Mouse (Mus musculus) CD4-positive, CD25-positive, alpha-beta regulatory T cell (primary cell): ENCODE measurements around the gene Slc34a1. TPM values are rescaled to one million over a fixed set of nuclear protein-coding genes. Genes with fewer than 3 reads are reported as not detected.

Experiments
- polyA plus RNA-seq: library from polyadenylated mRNA; unstranded; fragments of 100-300 nt; shearing (Covaris generic); gene quantifications from one replicate; pipeline ENCODE4 v1.2.1, GENCODE M21; 2017

Slc34a1 gene
- not detected for polyA plus RNA-seq

DNA sequence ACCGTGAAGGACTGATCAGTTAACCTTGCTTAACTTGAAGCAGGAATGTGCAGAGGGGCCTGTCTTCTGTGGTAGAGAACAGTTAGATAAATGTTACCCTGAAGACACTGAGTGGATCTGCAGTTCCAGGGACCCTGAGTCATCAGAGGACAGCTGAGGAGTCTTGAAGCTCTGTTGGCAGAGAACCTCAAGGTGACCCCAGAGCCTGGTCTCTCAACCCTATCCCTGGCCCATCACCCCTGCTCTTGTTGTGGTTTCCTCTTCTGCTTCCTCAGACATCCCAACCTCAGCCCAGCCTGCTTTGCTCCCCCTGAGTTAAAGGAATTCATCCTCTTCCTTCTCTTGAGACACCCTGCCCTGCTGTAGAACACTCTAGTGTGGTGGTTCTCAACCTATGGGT lies at the start of gene Slc34a1:
Slc34a1 (plus strand) TSS at position 100 of the 400 bp plus-strand sequence.

GRCm38 (mm10) chr13:55362453-55363060 lies 35.4 kb upstream of the Slc34a1 start, which contains the start of gene Lman2:
Gene Lman2 (minus strand): TSS chr13:55362783.

DNA sequence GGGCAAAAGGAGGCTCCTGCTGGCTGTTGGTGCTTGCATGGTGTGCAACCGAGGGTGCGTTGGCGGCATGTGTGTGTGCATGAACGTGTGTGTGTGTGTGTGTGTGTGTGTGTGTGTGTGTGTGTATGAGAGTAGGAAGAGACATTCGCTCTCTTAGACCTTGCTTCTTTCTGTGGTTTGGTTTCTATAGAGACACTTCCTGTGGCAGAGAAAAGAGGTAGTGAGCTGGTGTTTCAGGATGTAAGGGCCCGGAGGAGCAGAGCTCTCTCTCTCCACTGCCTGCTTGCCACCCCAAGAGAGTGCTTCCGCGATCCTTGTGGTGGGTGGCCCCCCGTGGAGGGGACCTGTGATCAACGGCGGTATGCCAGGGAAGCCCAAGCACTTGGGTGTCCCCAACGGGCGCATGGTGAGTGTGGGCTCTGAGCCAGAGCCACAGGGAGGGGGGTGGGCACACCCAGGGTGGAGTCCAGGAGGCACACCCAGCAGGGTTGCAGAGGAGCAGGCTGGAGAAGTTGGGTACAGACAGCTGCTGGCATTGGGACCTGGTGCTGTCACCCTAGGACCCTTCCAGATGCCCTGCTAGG lies 28.4 kb upstream of the Slc34a1 start, which contains the start of gene Rgs14:
Rgs14 (plus strand) TSS at position 202 of the 584 bp plus-strand sequence.

DNA sequence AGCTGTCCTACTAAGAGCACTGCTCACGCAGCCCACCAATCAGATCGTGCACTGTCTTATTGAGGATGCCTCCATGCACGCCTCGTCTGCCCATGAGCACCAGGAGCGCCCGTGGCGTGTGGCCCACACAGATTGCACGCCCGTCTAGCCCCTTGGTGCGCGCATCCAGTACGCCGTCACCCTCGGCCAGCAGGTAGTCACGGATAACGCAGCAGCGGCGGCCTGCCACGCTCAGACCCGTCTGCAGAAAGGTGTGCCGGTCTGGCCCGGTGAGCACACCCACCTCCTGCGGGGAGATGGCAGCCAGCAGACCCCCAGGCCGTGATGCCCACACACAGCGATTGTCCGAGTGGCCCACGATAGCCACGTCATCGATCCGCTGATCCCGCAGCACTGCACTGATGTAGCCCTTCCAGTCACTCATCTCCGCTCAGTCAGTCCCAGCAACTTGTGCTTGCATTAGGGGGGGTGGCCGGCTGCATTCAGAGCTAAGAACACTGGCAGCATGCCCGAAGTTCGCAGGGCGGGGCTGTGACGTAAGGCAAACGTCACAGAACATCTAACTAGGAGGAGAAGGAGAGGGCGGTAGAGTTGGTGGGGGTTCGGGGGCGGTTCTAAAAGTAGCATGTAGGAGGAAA lies 16.9 kb downstream of the Slc34a1 start, which contains the start of gene Pfn3:
Pfn3 (minus strand) TSS at position 490 of the 638 bp plus-strand sequence.

DNA sequence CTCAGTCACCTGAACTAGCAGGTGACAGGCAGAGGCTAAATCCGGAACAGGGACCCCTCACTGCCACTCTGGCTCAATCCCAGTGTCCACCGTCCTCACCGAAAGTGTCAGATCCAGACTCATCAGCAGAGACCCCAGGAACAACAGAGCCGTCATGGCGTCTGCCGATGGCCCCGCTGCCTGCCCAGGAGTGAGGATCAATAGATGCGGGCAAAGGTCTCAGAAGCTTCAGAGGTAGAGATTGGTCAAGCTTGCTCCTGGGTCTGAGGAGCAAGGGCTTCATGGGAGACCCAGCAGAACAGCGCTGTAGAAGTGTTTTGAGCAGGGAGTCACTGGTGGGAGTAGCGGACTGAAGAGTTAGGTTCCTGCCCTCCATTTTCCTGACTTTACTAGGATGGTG lies 28.6 kb downstream of the Slc34a1 start, which contains the start of gene F12:
F12 (minus strand) TSS at position 181 of the 400 bp plus-strand sequence.

GRCm38 (mm10) chr13:55444937-55445315 lies 46.9 kb downstream of the Slc34a1 start, which contains the start of gene Grk6:
Gene Grk6 (plus strand): TSS chr13:55445072.

DNA sequence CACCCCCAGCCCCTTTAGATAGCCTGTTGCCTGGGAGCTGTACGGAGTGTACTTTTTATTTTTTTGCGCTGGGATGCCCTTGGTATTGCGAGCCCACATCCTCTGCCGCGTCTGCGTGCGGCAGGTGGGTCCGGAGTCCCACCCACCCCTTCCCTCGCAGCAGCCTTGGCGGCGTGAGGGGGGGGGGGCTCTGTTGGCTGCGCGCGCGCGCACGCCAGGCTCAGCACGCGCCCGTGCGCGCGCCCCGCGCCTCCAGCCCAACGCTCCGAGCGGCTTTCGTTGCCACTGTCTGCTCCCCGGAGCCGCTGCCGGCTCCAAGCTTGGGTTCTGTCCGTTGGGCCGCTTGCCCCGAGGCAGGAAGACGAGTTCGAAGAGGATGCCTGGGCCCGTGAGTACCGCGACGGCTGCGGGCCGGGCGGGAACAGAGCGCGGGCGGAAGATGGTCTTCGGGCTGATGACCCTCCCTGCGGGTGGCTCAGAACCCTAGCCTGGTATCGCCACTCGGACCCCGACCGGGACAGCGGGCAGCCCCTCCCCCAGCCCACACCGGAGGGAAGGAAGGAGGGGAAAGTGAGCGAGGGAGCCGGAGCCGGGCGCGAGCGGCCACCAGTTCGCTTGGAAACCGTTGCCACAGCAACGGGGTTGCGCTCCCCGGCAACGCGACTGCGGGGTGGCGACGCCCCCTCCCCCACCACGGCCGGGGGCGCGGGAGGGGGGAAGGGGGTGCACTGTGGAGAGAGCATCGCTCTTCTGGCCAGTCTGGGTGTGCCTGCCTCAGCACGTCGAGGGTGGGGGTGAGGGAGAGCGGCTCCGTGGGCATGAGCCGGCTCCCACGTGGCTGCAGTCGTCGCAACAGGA lies 66.3 kb downstream of the Slc34a1 start, which contains the start of gene Prr7:
Prr7 (plus strand) TSS at position 241 of the 858 bp plus-strand sequence.

Other genes starting within 250 kb of the Slc34a1 start
- not detected for gene Fgfr4, start 245.5 kb upstream of the Slc34a1 start, polyA plus RNA-seq
- 79.4 TPM for gene Nsd1, start 188.4 kb upstream of the Slc34a1 start, polyA plus RNA-seq
- 335 TPM for gene Prelid1, start 77.7 kb upstream of the Slc34a1 start, polyA plus RNA-seq
- gene Rab24, start 76.2 kb upstream of the Slc34a1 start, polyA plus RNA-seq = 142 TPM
- 2.3 TPM for gene Mxd3, start 68.4 kb upstream of the Slc34a1 start, polyA plus RNA-seq
- 143 TPM for gene Lman2, start 35.4 kb upstream of the Slc34a1 start, polyA plus RNA-seq
- 153 TPM for gene Rgs14, start 28.5 kb upstream of the Slc34a1 start, polyA plus RNA-seq
- gene Pfn3, start 17.0 kb downstream of the Slc34a1 start, polyA plus RNA-seq = not detected
- 0.26 TPM for gene F12, start 28.6 kb downstream of the Slc34a1 start, polyA plus RNA-seq
- 367 TPM for gene Grk6, start 46.9 kb downstream of the Slc34a1 start, polyA plus RNA-seq
- 3.3 TPM for gene Prr7, start 66.1 kb downstream of the Slc34a1 start, polyA plus RNA-seq
- not detected for gene Dbn1, start 89.9 kb downstream of the Slc34a1 start, polyA plus RNA-seq
- gene Pdlim7, start 115.5 kb downstream of the Slc34a1 start, polyA plus RNA-seq = 8.8 TPM
- gene Dok3, start 131.1 kb downstream of the Slc34a1 start, polyA plus RNA-seq = 1.6 TPM
- gene Ddx41, start 138.5 kb downstream of the Slc34a1 start, polyA plus RNA-seq = 85.3 TPM
- 69.3 TPM for gene Fam193b, start 172.9 kb downstream of the Slc34a1 start, polyA plus RNA-seq
- 293 TPM for gene Tmed9, start 175.5 kb downstream of the Slc34a1 start, polyA plus RNA-seq
- gene B4galt7, start 201.7 kb downstream of the Slc34a1 start, polyA plus RNA-seq = 54.6 TPM
- gene Caml, start 224.8 kb downstream of the Slc34a1 start, polyA plus RNA-seq = 37.0 TPM
- 68.7 TPM for gene Ddx46, start 236.8 kb downstream of the Slc34a1 start, polyA plus RNA-seq